Mouse (Mus musculus): ENCODE results near the gene Chd6. TPM values are rescaled to one million over a fixed set of nuclear protein-coding genes. Genes with fewer than 3 reads are reported as not detected.

Gene Chd6
- polyA plus RNA-seq, 1 experiment from 2014 or later, result 29.8 TPM

GRCm38 (mm10) chr2:161078590-161078989 lies 30.3 kb downstream of the Chd6 start:
- no peak overlapping the region for H3K9ac ChIP-seq (ENCODE audit: low read depth, low read length)
- no peak for ATAC-seq
- H3K36me3 ChIP-seq (ENCODE audit: control insufficient read depth, insufficient read depth, low read length), result no peaks in the 10 kb centered on the region
- no peak overlapping the region for H3K27ac ChIP-seq (ENCODE audit: low read depth, low read length)
- H3K4me2 ChIP-seq (ENCODE audit: low read length), result no peak overlapping the region
- H3K9me3 ChIP-seq (ENCODE audit: control insufficient read depth, low read length), result no peaks in the 10 kb centered on the region
- no peaks in the 10 kb centered on the region for H3K27me3 ChIP-seq (replicated peaks; ENCODE audit: control insufficient read depth, insufficient read depth, low read length)
- H3K4me3 ChIP-seq (ENCODE audit: low read length), result no peak overlapping the region
- H3K4me1 ChIP-seq (ENCODE audit: control insufficient read depth, insufficient read depth, low read depth, low read length), result no peaks in the 10 kb centered on the region
- 94% methylated on average over 2 of the region's 2 CpGs for WGBS

- H3K4me2 ChIP-seq (ENCODE audit: low read length), result no peak overlapping the region
- WGBS, result 91% methylated on average over 4 of the region's 4 CpGs
- no peaks in the 10 kb centered on the region for H3K9me3 ChIP-seq (ENCODE audit: control insufficient read depth, low read length)
- H3K27me3 ChIP-seq (replicated peaks; ENCODE audit: control insufficient read depth, insufficient read depth, low read length), result no peaks in the 10 kb centered on the region
- H3K4me1 ChIP-seq (ENCODE audit: control insufficient read depth, insufficient read depth, low read depth, low read length), result no peaks in the 10 kb centered on the region
- H3K9ac ChIP-seq (ENCODE audit: low read depth, low read length), result no peak overlapping the region
- no peak overlapping the region for H3K4me3 ChIP-seq (ENCODE audit: low read length)
- H3K36me3 ChIP-seq (ENCODE audit: control insufficient read depth, insufficient read depth, low read length), result no peaks in the 10 kb centered on the region
- no peak overlapping the region for H3K27ac ChIP-seq (ENCODE audit: low read depth, low read length)
- ATAC-seq, result no peak
These were observed 32.6 kb downstream of the Chd6 start for GRCm38 (mm10) chr2:161076262-161076661.

- WGBS, result 87% methylated on average over 5 of the region's 5 CpGs
- Histone ChIP-seq H3K4me3 (ENCODE audit: low read length) (no peak overlapping the region), H3K4me1 (ENCODE audit: control insufficient read depth, insufficient read depth, low read depth, low read length) (no peaks in the 10 kb centered on the region), H3K9me3 (ENCODE audit: control insufficient read depth, low read length) (no peaks in the 10 kb centered on the region), H3K4me2 (ENCODE audit: low read length) (no peak overlapping the region), H3K9ac (ENCODE audit: low read depth, low read length) (no peak overlapping the region), H3K27me3 (replicated peaks; ENCODE audit: control insufficient read depth, insufficient read depth, low read length) (no peaks in the 10 kb centered on the region), H3K27ac (ENCODE audit: low read depth, low read length) (no peak overlapping the region), H3K36me3 (ENCODE audit: control insufficient read depth, insufficient read depth, low read length) (no peaks in the 10 kb centered on the region)
- ATAC-seq, result no peak
These were observed 33.3 kb downstream of the Chd6 start for GRCm38 (mm10) chr2:161075553-161075952.

GRCm38 (mm10) chr2:161066097-161066759 lies 42.6 kb downstream of the Chd6 start:
- Histone ChIP-seq H3K9ac (ENCODE audit: low read depth, low read length) (no peak overlapping the region), H3K27ac (ENCODE audit: low read depth, low read length) (no peak overlapping the region), H3K4me3 (ENCODE audit: low read length) (no peak overlapping the region), H3K27me3 (replicated peaks; ENCODE audit: control insufficient read depth, insufficient read depth, low read length) (no peaks in the 10 kb centered on the region), H3K36me3 (ENCODE audit: control insufficient read depth, insufficient read depth, low read length) (no peaks in the 10 kb centered on the region), H3K4me1 (ENCODE audit: control insufficient read depth, insufficient read depth, low read depth, low read length) (no peaks in the 10 kb centered on the region; the same call in 1 of the 2 replicates), H3K9me3 (ENCODE audit: control insufficient read depth, low read length) (no peaks in the 10 kb centered on the region), H3K4me2 (ENCODE audit: low read length) (no peak overlapping the region)
- WGBS, result 63% methylated on average over 10 of the region's 10 CpGs
- ATAC-seq, result no peak

- WGBS, result 81% methylated on average over 2 of the region's 2 CpGs
- H3K9ac ChIP-seq (ENCODE audit: low read depth, low read length), result no peak overlapping the region
These were observed 43.3 kb downstream of the Chd6 start for GRCm38 (mm10) chr2:161065594-161065993.

DNA sequence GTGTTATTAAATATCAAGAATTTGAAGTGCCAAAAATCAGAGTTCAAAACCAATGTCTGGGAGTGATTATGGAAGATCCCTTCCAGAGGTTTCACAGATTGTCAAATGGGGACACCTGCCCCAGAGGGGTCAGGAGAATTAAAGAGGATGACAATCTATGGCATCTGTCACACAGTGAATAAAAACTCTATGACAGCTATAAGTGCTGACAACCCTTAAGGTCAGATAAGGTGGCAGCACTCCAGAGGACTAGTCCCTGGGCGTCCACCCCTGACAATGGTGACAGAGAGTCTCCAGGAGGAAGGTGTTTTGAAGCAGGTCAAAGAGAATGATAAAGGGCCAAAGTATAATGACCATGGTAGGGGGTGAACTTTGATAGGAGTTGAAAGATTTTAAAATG lies 44.0 kb downstream of the Chd6 start:
- Histone ChIP-seq H3K27me3 (replicated peaks; ENCODE audit: control insufficient read depth, insufficient read depth, low read length) (no peaks in the 10 kb centered on the region), H3K4me3 (ENCODE audit: low read length) (no peak overlapping the region), H3K27ac (ENCODE audit: low read depth, low read length) (no peak overlapping the region), H3K36me3 (ENCODE audit: control insufficient read depth, insufficient read depth, low read length) (no peaks in the 10 kb centered on the region), H3K9me3 (ENCODE audit: control insufficient read depth, low read length) (no peaks in the 10 kb centered on the region), H3K9ac (ENCODE audit: low read depth, low read length) (no peak overlapping the region), H3K4me2 (ENCODE audit: low read length) (no peak overlapping the region), H3K4me1 (ENCODE audit: control insufficient read depth, insufficient read depth, low read depth, low read length) (no peaks in the 10 kb centered on the region; the same call in 1 of the 2 replicates)
- no peak for ATAC-seq
- 60% methylated on average over 1 of the region's 1 CpGs for WGBS

More at GRCm38 (mm10) chr2:161065594-161065993, 43.3 kb downstream of the Chd6 start:
- H3K36me3 ChIP-seq (ENCODE audit: control insufficient read depth, insufficient read depth, low read length), result no peaks in the 10 kb centered on the region
- ATAC-seq, result no peak
- H3K4me1 ChIP-seq (ENCODE audit: control insufficient read depth, insufficient read depth, low read depth, low read length), result no peaks in the 10 kb centered on the region; the same call in 1 of the 2 replicates
- no peak overlapping the region for H3K4me2 ChIP-seq (ENCODE audit: low read length)
- H3K27me3 ChIP-seq (replicated peaks; ENCODE audit: control insufficient read depth, insufficient read depth, low read length), result no peaks in the 10 kb centered on the region
- H3K4me3 ChIP-seq (ENCODE audit: low read length), result no peak overlapping the region
- H3K27ac ChIP-seq (ENCODE audit: low read depth, low read length), result no peak overlapping the region
- H3K9me3 ChIP-seq (ENCODE audit: control insufficient read depth, low read length), result no peaks in the 10 kb centered on the region

- H3K9ac ChIP-seq (ENCODE audit: low read depth, low read length), result no peak overlapping the region
- H3K9me3 ChIP-seq (ENCODE audit: control insufficient read depth, low read length), result no peaks in the 10 kb centered on the region
- no peak overlapping the region for H3K4me3 ChIP-seq (ENCODE audit: low read length)
- H3K4me2 ChIP-seq (ENCODE audit: low read length), result no peak overlapping the region
- H3K4me1 ChIP-seq (ENCODE audit: control insufficient read depth, insufficient read depth, low read depth, low read length), result no peaks in the 10 kb centered on the region
- ATAC-seq, result no peak
- 75% methylated on average over 4 of the region's 4 CpGs for WGBS
- no peaks in the 10 kb centered on the region for H3K27me3 ChIP-seq (replicated peaks; ENCODE audit: control insufficient read depth, insufficient read depth, low read length)
- H3K36me3 ChIP-seq (ENCODE audit: control insufficient read depth, insufficient read depth, low read length), result no peaks in the 10 kb centered on the region
- H3K27ac ChIP-seq (ENCODE audit: low read depth, low read length), result no peak overlapping the region
These were observed 50.0 kb downstream of the Chd6 start for GRCm38 (mm10) chr2:161058841-161059240.

GRCm38 (mm10) chr2:161053765-161054164 lies 55.1 kb downstream of the Chd6 start:
- Histone ChIP-seq H3K9me3 (ENCODE audit: control insufficient read depth, low read length) (no peaks in the 10 kb centered on the region), H3K27me3 (replicated peaks; ENCODE audit: control insufficient read depth, insufficient read depth, low read length) (no peaks in the 10 kb centered on the region), H3K36me3 (ENCODE audit: control insufficient read depth, insufficient read depth, low read length) (0 out of 2 replicates have a peak, but pooled peaks cover 3% of the 10 kb centered on the region), H3K4me1 (ENCODE audit: control insufficient read depth, insufficient read depth, low read depth, low read length) (no peaks in the 10 kb centered on the region), H3K9ac (ENCODE audit: low read depth, low read length) (no peak overlapping the region), H3K4me3 (ENCODE audit: low read length) (no peak overlapping the region), H3K27ac (ENCODE audit: low read depth, low read length) (no peak overlapping the region), H3K4me2 (ENCODE audit: low read length) (no peak overlapping the region)
- ATAC-seq, result no peak
- 80% methylated on average over 2 of the region's 2 CpGs for WGBS

DNA sequence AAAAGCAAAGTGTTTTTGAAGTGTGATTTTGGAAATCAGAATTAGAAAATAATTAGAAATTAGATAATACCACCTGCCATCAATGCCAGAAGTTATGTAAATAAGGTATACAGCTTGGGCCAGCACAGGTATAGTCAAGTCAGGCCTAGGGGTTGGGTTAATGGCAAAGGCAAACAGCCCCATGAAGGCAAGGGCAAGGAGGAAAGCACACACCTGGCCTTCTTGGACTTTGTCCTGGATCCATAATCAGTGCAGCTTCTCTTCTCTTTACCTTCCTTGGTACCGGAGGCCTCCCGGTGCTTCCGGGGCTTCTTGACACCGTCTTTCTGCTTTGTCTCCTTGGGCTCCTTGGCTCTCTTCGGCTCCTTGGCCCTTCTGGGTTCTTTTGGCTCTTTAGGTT lies 56.7 kb downstream of the Chd6 start:
- Histone ChIP-seq H3K4me2 (ENCODE audit: low read length) (no peak overlapping the region), H3K4me1 (ENCODE audit: control insufficient read depth, insufficient read depth, low read depth, low read length) (no peaks in the 10 kb centered on the region), H3K4me3 (ENCODE audit: low read length) (no peak overlapping the region), H3K9ac (ENCODE audit: low read depth, low read length) (no peak overlapping the region), H3K9me3 (ENCODE audit: control insufficient read depth, low read length) (no peaks in the 10 kb centered on the region), H3K27ac (ENCODE audit: low read depth, low read length) (no peak overlapping the region), H3K36me3 (ENCODE audit: control insufficient read depth, insufficient read depth, low read length) (0 out of 2 replicates have a peak, but pooled peaks cover 3% of the 10 kb centered on the region), H3K27me3 (replicated peaks; ENCODE audit: control insufficient read depth, insufficient read depth, low read length) (no peaks in the 10 kb centered on the region)
- no peak for ATAC-seq
- WGBS, result 96% methylated on average over 5 of the region's 5 CpGs
